ENCODE assay signal across 26 mouse cellular contexts in genomic region chr1:69001371-69001770, GRCm38 (mm10).
"Had no signal": no experiment of that assay in that cellular context is flagged by ENCODE, and none has a peak within 500 bp of the region (broad histone marks: within the 10 kb centered on the region; RNA-seq: fewer than 3 reads in every experiment).

No protein-coding gene starts in this region.

- H3K27ac ChIP-seq: embryonic facial prominence, embryonic 10.5 days; embryonic facial prominence, embryonic 12.5 days; embryonic facial prominence, embryonic 13.5 days; embryonic facial prominence, embryonic 15.5 days; forebrain, embryonic 10.5 days; forebrain, embryonic 12.5 days; forebrain, embryonic 13.5 days; forebrain, embryonic 15.5 days; gastrocnemius, adult 2 months; heart, adult 2 months had no signal

- H3K27me3 ChIP-seq: embryonic facial prominence, embryonic 12.5 days; embryonic facial prominence, embryonic 13.5 days; embryonic facial prominence, embryonic 15.5 days; forebrain, embryonic 12.5 days; forebrain, embryonic 13.5 days; forebrain, embryonic 15.5 days had no signal

- H3K4me1 ChIP-seq: embryonic facial prominence, embryonic 10.5 days; embryonic facial prominence, embryonic 12.5 days; embryonic facial prominence, embryonic 13.5 days; embryonic facial prominence, embryonic 15.5 days; forebrain, embryonic 12.5 days; forebrain, embryonic 13.5 days; forebrain, embryonic 15.5 days had no signal

- H3K9ac ChIP-seq: embryonic facial prominence, embryonic 12.5 days; embryonic facial prominence, embryonic 13.5 days; embryonic facial prominence, embryonic 15.5 days; forebrain, embryonic 12.5 days; forebrain, embryonic 13.5 days; forebrain, embryonic 15.5 days; forebrain, postnatal 0 days had no signal

- H3K4me2 ChIP-seq: embryonic facial prominence, embryonic 12.5 days; embryonic facial prominence, embryonic 13.5 days; embryonic facial prominence, embryonic 15.5 days; forebrain, embryonic 12.5 days; forebrain, embryonic 13.5 days; forebrain, embryonic 15.5 days had no signal

- DNase-seq: cerebellum, adult 9-10 months; cerebellum, adult 9-11 months; cerebellum, postnatal 10 days; cerebellum, postnatal 14 days; cerebellum, postnatal 25 days; cerebellum, postnatal 36 days; embryo, embryonic 11 days; forebrain, postnatal 0 days; gastrocnemius, adult 2 months; gastrocnemius, postnatal 10 days; gastrocnemius, postnatal 25 days; gastrocnemius, postnatal 36 days; heart, adult 11 months; heart, adult 18-20 months; heart, adult 2 months had no signal

- H3K4me3 ChIP-seq: embryonic facial prominence, embryonic 10.5 days; embryonic facial prominence, embryonic 12.5 days; embryonic facial prominence, embryonic 13.5 days; embryonic facial prominence, embryonic 15.5 days; erythroblast, embryonic 14.5 days; forebrain, embryonic 10.5 days; forebrain, embryonic 12.5 days; forebrain, embryonic 13.5 days; forebrain, embryonic 15.5 days; gastrocnemius, adult 2 months; heart, adult 2 months had no signal

- H3K36me3 ChIP-seq: embryonic facial prominence, embryonic 10.5 days; embryonic facial prominence, embryonic 12.5 days; embryonic facial prominence, embryonic 13.5 days; embryonic facial prominence, embryonic 15.5 days; forebrain, embryonic 10.5 days; forebrain, embryonic 12.5 days; forebrain, embryonic 15.5 days had no signal

- ATAC-seq: forebrain, embryonic 13.5 days; forebrain, embryonic 14.5 days; forebrain, embryonic 15.5 days; forebrain, embryonic 16.5 days; forebrain, postnatal 0 days had no signal

- H3K9me3 ChIP-seq: embryonic facial prominence, embryonic 10.5 days; embryonic facial prominence, embryonic 12.5 days; embryonic facial prominence, embryonic 13.5 days; embryonic facial prominence, embryonic 15.5 days; forebrain, embryonic 10.5 days; forebrain, embryonic 12.5 days; forebrain, embryonic 13.5 days; forebrain, embryonic 15.5 days had no signal
